Mouse (Mus musculus): ENCODE measurements at regions not wholly inside any gene's neighbourhood (a gene's known extent, or its start where the extent isn't known, plus 50 kb on each side); places are given as distances from the start of the nearest gene placed in this dataset.
A peak's percentile ranks its signal among the peaks of the same experiment; 100 is the strongest.
"Not testable (repeated sequence)": the region's sequence is repeated elsewhere in the genome, so short reads cannot be mapped to it uniquely, and the experiment has no call there.

DNA sequence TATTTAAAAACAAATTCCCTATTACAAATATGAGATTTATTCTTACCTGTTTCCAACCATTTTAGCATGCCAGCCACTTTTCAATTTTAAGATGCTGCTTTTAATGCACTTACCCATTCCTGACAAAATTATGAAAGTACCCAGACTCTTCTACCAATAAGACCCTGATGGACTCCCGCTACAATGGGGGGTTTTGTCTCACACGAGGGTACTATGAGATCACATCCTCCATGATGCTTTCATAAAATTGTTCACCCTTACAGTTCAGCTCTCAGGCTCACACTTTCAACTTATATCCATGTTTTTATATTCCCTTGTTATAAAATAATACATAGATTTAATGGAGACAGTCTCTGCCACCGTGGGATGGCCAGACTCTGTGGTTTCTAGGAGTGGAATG, 68.1 kb upstream of the Adamts18 start:
- no peak for DNase-seq

DNA sequence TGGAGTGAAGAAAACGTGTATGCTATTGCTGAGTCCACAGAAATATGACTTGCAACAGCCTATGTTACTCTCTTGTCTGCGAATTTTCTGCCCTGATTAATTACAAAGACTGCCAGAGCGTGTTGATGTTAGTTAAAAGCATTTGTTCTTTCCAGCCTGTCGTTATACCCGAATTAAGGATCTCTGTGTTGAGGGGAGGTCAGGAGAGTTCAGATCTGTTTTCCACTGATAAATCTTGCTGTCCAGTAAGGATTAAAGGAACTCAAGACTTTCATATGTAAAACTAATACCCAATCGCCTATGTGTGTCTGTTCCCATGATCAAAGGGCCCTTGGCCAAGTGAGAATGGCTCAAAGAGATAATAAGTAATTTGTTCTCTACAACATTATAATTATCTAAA, 68.7 kb upstream of the Adamts18 start:
- no peak for DNase-seq

DNA sequence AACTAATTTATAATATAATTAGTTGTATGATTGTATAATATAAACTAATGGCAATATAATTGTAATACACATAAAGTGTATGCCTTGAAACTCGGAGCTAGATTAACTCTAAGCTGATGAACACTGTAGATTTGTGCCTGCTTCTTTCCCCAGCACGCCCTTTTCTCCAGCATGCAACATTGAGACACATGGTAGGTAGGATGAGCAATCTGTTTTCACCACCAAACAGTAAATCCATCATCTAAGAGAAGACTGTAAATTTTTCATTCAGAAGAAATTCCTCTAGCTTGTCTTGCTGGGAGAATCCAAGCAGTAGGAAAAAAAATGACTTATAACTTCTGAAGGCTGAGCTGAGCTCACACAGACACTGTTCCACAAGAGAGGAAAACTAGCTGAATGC, 71.8 kb upstream of the Adamts18 start:
- DNase-seq, result no peak

DNA sequence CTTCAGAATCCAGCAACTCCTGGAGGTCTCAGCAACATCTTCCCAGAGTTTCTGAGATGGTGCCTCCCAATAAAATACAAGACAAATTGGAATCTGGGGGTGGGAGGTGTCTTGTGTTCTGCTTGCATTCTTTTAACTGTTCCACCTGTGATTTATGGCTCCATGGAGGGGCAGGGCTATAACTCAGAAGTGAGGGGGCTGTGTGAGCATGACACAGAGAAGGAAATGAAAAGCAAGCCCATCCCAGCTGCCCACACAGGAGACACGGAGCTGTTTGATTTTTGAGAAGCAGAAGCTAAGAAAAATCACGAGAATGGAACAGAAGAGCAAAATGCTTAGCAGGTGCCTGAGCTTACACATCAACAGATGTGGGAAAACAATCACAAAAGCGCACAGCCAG, 74.8 kb upstream of the Adamts18 start:
- no peak for DNase-seq

DNA sequence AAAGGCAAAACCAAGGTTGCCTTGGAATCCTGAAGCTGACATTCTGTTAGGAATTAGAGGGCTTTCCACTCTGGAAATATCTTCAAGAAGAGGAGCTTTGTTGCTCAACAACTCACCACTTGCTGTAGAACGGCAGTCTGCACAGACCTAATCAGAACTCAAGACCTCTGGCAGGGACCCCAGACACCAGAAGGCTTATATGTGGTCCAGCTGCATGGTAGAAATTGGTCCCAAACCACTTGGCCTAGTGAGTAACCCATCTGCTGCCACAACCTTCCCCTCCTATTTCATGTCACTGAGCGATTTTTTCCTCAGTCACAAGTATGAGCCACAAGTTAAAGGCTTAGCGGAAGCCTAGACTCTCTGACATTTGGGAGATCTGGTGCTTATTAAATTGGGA, 105.2 kb upstream of the Adamts18 start:
- DNase-seq, result no peak

DNA sequence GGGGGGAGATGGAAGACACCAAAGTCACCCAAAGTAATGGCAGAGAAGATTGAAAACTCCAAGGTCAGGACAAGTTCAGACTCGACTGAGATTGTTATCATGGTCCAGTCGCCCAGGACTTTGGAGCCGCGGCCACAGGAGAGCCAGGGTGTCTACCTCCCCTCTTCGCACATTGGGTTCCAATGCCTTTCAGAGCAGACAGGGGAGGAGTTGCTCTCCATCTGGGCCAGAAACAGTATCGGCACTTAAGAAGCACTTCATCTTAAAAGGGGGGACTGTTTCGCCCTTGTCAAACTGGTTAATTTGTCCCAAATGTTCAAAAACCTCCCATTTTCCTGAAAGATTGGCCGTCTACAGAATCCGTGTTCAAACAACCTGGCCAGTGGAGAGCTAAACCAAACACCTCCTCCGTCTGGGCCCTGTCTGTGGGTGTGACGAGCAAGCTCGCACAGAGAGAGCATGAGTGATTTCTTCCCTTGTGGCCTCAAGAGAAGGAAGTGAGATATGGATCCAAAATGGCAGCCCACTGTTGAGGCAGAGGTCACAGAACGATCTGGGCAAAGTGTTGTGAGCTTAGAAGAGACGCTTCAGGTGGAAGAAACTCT, 108.0 kb upstream of the Adamts18 start:
- no peak for DNase-seq

- no peak for DNase-seq
These were observed 109.3 kb upstream of the Adamts18 start for GRCm38 (mm10) chr8:113957821-113958220.

GRCm38 (mm10) chr8:113975810-113976209, 127.3 kb upstream of the Adamts18 start:
- no peak for DNase-seq

GRCm38 (mm10) chr8:113976626-113977025, 128.1 kb upstream of the Adamts18 start:
- no peak for DNase-seq

GRCm38 (mm10) chr8:113977072-113977471, 128.5 kb upstream of the Adamts18 start:
- no peak for DNase-seq

DNA sequence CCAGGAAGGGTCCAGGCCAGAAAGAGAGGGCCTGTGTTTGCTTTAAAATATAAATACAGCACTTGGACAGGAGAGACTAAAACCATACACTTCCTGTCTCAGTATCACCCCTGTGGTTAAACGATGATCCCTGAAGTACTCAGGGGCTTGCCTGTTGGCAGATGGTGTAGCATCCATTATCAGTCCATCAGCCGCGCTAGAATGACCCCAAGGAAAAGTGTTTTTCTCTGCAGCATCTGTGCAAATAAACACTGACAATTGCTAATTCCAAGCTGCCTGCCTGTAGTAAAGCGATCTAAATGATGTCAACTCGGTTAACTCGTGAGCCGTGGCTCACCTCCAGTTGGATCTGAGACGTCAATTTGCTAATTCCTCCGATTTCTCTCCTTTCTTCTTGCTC, 130.4 kb upstream of the Adamts18 start:
- no peak for DNase-seq

GRCm38 (mm10) chr8:113979837-113980236, 131.3 kb upstream of the Adamts18 start:
- no peak for DNase-seq

GRCm38 (mm10) chr8:113981339-113981738, 132.8 kb upstream of the Adamts18 start:
- no peak for DNase-seq

GRCm38 (mm10) chr8:113984845-113985244, 136.3 kb upstream of the Adamts18 start:
- DNase-seq, result peak; percentile 27

GRCm38 (mm10) chr8:113985471-113985870, 136.9 kb upstream of the Adamts18 start:
- no peak for DNase-seq

- no peak for DNase-seq
These were observed 137.4 kb upstream of the Adamts18 start for GRCm38 (mm10) chr8:113985948-113986347.

DNA sequence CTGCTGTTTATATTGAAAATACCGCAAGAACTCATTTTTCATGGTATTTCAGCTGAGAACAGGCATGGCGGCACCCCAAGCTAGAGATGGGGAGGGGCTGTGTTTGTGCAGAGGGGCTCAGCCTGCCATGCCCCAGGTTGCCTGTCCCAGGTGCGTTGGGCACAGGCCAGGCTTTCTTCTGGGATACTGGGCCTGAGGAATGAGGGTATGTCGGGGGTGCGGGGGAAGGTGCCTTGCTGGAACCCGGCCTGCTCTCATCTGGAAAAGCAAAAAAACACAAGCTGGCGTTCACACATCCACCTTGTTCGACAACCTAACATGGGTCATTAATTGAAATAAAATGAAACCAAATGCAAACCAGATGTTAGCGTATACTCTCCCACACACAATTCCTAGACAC, 142.2 kb upstream of the Adamts18 start:
- DNase-seq, result no peak

DNA sequence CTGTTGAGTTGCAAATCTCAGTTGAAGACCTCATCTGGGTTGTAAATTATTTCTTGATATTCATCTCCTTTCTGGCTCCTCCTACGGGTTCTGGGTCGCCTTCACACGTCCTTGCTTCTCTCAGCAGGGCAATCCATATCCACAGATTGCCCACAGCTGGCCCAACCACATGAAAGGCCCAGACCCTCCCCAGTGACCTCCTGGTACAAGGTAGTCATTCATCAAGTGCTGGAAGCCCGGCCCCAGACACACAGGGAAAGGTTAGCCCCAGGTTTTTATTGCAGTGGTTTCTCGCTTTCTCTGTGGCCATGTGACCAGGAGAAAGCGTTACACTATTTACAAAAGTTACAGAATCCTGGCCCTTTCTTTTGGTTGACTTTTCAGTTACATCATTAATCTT, 134.5 kb upstream of the Nudt7 start:
- no peak for DNase-seq

- no peak for DNase-seq
These were observed 131.7 kb upstream of the Nudt7 start for GRCm38 (mm10) chr8:114001674-114002073.

GRCm38 (mm10) chr8:114004436-114004835, 128.9 kb upstream of the Nudt7 start:
- DNase-seq, result no peak

- DNase-seq, result no peak
These were observed 126.8 kb upstream of the Nudt7 start for GRCm38 (mm10) chr8:114006587-114006986.

GRCm38 (mm10) chr8:114007103-114007502, 126.3 kb upstream of the Nudt7 start:
- DNase-seq, result no peak

DNA sequence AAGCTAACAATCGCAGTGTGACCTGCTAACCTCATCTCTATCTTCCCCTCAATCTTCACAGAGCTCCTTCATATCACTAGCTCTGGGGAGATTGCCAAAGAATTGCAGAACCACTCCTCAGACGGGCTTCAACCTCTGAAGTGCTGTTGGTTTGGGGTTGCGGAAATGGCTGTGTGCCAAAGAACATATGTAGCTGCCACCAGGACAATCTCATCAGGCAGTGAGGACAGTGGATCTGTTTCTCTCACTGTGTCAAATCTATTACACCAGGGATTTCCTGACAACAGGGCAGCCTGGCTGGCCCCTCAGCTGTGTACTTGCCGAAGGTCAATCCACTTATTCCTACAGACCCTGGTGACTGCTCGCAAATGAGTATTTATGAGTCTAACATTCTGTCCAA, 115.0 kb upstream of the Nudt7 start:
- no peak for DNase-seq

- DNase-seq, result not testable (repeated sequence)
These were observed 103.2 kb upstream of the Nudt7 start for GRCm38 (mm10) chr8:114030141-114030540.

DNA sequence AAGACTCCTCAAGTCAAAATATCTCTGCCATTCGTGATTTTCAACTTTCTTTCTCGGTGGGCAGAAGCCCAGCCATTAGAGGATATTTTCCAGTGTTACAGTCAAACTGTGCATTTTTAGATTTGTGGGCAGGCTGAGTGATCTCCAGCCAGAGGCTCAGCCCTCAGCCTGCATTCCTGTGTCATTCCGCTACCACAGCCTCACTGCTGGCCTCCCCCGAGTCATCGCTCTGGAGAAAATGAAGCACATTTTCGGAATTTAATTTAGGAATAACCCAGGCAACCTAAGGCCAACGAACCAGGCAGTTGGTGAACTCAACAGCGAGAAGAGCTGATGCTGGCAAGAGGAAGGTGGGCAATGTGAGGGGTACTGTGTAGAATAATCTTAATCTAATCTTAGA, 80.9 kb upstream of the Nudt7 start:
- no peak for DNase-seq

Data from adrenal gland, adult 8-10 months (tissue).